Mouse (Mus musculus) testis, postnatal 14 days (tissue): Measurements from ENCODE around the gene Zfp746.

Experiments used
- DNase-seq: peaks from one replicate; pipeline ENCODE4 v3.0.0; 2021; ENCODE audit warnings: low spot score

Gene Zfp746

DNA sequence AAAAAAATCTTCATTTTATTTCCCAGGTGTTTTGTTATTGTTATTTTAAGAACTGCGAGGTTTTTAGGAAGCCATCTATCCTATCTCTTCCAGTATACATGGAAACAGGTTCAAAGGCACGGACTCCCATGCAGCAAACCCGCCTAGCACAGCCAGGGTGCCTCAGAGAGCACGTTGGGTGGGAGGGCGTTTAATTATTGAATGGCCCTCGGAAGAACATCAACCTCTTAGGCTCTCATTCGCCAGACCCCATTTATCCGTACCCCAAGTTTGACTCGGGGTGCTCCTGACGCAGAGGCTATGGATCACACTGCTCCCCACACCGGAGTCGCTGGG is 39.3 kb downstream of the Zfp746 start:
- DNase-seq = no peak

DNA sequence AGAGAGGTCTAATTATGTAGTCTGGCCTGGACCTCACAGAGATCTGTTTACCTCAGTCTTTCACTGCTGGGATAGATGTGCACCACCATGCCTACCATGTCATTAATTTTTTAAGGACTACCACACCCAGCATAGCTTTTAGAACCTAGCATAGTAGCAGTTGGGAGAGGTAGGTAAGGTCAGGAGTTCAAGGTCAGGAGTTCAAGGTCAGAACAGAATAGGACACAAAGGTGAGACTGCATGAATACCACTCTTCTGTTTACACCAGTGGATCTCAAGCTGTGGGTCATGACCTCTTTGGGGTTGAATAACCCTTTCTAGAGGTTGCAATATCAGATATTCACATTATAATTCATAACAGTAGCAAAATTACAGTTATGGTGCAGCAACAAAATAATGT is 53.7 kb downstream of the Zfp746 start:
- DNase-seq = no peak

- DNase-seq = no peak
Measured at GRCm38 (mm10) chr6:48025905-48026660, 60.3 kb downstream of the Zfp746 start.

DNA sequence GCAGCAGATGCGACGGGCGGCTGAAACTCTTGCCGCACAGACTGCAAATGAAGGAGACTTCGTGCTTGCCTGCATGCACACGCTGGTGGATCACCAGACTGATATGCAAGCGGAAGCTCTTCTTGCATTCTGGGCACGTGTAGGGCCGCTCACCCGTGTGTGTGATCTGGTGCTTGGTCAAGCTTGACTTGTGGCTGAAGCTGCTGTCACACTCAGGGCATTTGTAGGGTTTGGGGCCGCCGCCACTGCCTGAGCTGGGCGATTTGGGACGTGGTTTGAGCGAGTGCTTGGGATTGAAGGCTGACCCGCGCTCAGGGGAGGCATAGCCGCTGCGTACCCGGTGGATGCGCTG is 61.4 kb downstream of the Zfp746 start:
- DNase-seq = no peak

DNA sequence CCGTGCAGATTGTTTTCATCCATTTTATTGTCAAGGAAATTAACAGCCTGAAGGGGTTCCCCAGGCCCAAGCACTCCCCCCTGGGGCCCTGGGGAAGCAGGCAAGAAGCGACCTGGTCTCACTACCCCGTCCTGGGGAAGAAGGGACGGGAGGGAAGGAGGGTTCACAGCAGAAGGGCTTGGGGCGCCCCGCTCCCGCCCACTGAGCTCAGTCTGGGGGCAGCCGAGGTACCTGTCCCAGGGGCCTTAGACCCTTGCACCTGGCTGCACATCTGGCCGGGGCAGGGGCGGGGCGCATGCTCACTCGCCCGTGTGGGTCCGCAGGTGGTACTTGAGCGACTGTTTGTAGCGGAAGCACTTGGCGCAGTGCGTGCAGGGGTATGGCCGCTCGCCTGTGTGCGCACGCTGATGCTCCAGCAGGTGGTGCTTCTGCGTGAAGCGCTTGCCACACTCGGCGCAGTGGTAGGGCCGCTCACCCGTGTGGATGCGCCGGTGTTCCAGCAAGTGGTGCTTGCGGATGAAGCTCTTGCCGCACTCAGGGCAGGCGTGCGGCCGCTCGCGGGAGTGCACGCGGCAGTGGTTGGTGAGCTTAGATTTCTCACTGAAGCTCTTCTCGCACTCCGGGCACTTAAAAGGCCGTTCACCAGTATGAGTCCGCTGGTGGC is 61.9 kb downstream of the Zfp746 start:
- DNase-seq = peak; percentile 79

DNA sequence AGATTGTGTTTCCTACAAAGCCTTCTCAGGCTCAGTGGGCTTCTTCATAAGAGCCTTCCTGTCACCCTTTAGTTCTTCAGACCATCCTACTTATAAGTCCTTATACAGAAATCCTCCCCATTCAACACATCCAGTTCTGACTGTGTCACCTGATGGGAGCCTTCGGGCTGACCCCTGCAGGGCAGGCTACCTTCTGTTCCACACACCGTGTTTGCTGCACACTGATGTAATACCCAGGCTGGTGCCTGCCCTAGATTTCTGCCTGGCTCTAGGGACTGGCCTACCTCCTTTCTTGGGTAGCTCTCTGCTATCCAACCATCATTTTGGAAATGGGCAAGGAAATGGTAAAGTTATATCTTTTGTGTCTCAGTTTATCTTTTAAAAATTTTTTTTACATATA is 63.7 kb downstream of the Zfp746 start:
- DNase-seq = no peak

DNA sequence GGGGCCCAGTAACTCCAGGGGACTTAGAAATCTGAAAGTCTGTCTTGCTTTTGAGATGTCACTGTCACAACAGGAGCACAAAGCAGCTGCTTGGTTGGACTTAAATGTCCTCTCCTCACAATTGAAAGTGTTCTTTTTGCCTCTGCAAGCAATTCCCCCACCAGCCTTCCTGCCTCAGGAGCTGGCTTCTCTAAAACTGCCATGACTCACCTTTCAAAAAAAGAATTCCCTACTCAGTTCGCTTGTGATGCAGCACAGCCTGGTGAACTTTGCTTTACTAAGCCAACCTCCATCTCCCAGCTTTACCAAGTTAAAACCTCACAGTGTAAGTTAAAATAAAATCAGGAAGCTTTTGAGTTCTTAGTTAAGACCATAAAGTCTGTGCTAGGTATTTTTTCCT is 64.7 kb downstream of the Zfp746 start:
- DNase-seq = no peak

GRCm38 (mm10) chr6:48020006-48020405 is 66.4 kb downstream of the Zfp746 start:
- DNase-seq = no peak

DNA sequence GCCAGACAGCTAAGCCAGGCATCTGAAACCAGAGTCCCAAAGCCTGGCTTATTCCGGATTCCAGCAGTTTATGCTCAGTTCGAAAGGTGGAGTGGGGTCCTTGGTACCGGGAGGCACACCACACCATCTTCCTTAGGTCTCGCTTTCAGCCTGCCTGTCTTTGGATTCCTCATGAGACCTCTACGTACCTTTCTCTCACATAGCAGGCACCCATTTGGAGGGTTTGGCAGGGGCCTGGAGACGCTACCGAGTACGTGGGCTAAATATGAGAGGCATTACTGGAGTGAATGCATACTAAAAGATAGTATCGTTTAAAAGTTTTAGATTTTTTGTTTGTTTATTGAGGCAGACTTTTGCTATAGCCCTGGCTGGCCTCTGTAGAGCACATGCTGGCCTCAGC is 69.6 kb downstream of the Zfp746 start:
- DNase-seq = no peak

- peak; percentile 83 for DNase-seq
Measured at GRCm38 (mm10) chr6:48016090-48016521, 70.3 kb downstream of the Zfp746 start.
